Mouse (Mus musculus): Measurements from ENCODE around the gene Tpi1.

- TF ChIP-seq CTCF (IDR thresholded peaks at IDR 0.05; ENCODE audit: borderline replicate concordance, extremely low read depth, insufficient read depth, insufficient read length) (no peak), POLR2A (IDR thresholded peaks at IDR 0.05; ENCODE audit: borderline replicate concordance, extremely low read depth, insufficient read depth, insufficient read length, poor library complexity, severe bottlenecking) (no peak)
These were observed 1.2 kb downstream of the Tpi1 start for GRCm38 (mm10) chr6:124812848-124813247.
